Mouse (Mus musculus) spleen, adult 2 months (tissue): Measurements from ENCODE around the gene C87499. TPM values are rescaled to one million over a fixed set of nuclear protein-coding genes. Genes with fewer than 3 reads are reported as not detected.
A peak's percentile ranks its signal among the peaks of the same experiment; 100 is the strongest.

Experiments used
- DNase-seq, 2 experiments: peaks; one replicate each; pipeline versions ENCODE4 v3.0.0 to v3.0.0-alpha.2; 2012 to 2021; ENCODE audit warnings: low spot score in 2 of 2, low read depth in 1 of 2
- H3K27ac ChIP-seq: fragments of 200-500 bp; 2 replicates; pipeline ENCODE4 v1.5.1; 2012; ENCODE audit warnings: low read length, inconsistent platforms; ENCODE audit not compliant: insufficient read depth
- H3K27me3 ChIP-seq: fragments of 200-500 bp; 2 replicates; pipeline ENCODE4 v1.6.1; 2012; ENCODE audit warnings: mild to moderate bottlenecking, moderate library complexity, low read length, inconsistent platforms; ENCODE audit not compliant: control insufficient read depth, insufficient read depth
- H3K36me3 ChIP-seq: fragments of 200-500 bp; 2 replicates; pipeline ENCODE4 v1.6.1; 2012; ENCODE audit warnings: mild to moderate bottlenecking, low read length, inconsistent platforms; ENCODE audit not compliant: control insufficient read depth, insufficient read depth
- H3K4me1 ChIP-seq: fragments of 200-500 bp; 2 replicates; pipeline ENCODE4 v1.6.1; 2011; ENCODE audit warnings: inconsistent platforms; ENCODE audit not compliant: control insufficient read depth, insufficient read depth, insufficient read length
- H3K4me3 ChIP-seq: fragments of 200-500 bp; 2 replicates; pipeline ENCODE4 v1.5.1; 2011; ENCODE audit warnings: mild to moderate bottlenecking, inconsistent platforms; ENCODE audit not compliant: insufficient read depth, insufficient read length; ENCODE audit errors: extremely low read depth
- CTCF ChIP-seq: fragments of 200-500 bp; IDR thresholded peaks from 2 replicates; pipeline ENCODE4 v1.5.1; 2011; ENCODE audit warnings: mild to moderate bottlenecking, inconsistent platforms; ENCODE audit not compliant: insufficient read depth, insufficient read length, insufficient replicate concordance; ENCODE audit errors: extremely low read depth
- POLR2A ChIP-seq: fragments of 200-500 bp; IDR thresholded peaks from 2 replicates; pipeline ENCODE4 v1.6.1; 2011; ENCODE audit warnings: low read depth, low read length, inconsistent platforms
- WGBS: fragments of 180-500 bp; shearing (Covaris S2); methylation state at CpG from one replicate; pipeline ENCODE4 v1.1.7; 2018; 5-methylcytosine and 5-hydroxymethylcytosine counted together
- polyA plus RNA-seq: library from polyadenylated mRNA; depleted of rRNA; stranded (reverse); fragments of >200 nt; gene quantifications from 2 replicates; pipeline ENCODE4 v1.2.3, GENCODE M21; 2012; rRNA removed

Gene C87499
- polyA plus RNA-seq, result not detected in 2 replicates

- H3K36me3 ChIP-seq, result no peaks in the 10 kb centered on the region
- 90% methylated on average over 4 of the region's 4 CpGs for WGBS
- no peak for TF ChIP-seq POLR2A
- no peak for TF ChIP-seq CTCF
- H3K27ac ChIP-seq, result no peak within 1 kb of the TSS
- no peaks in the 10 kb centered on the region for H3K27me3 ChIP-seq
- DNase-seq, result no peak
- H3K4me3 ChIP-seq, result no peak within 1 kb of the TSS
- no peaks in the 10 kb centered on the region for H3K4me1 ChIP-seq
Observed at GRCm38 (mm10) chr4:88634311-88634710, at the start of gene C87499. C87499 (minus strand) TSS chr4:88634411.

DNA sequence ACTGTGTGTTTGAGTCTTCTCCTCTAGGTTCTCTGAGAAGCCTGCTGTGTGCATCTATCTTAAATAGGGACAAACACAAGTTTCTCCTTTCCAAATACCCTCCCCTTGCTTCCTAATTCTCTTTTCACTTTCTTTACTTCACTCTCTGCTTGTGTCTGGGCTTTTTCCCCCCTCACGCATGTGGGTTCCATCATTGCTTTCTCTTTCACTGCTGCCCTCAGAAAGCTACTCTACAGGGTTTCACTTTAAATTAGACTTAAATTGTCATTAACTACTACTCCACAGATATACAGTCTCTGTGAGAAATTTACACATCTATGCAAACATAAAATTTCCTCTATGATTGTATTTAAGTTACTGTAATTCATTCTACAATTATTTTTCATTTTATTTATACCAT lies 49.6 kb upstream of the C87499 start, which contains the start of gene Ifna2:
Gene Ifna2 (minus strand): TSS at position 101 of the 400 bp plus-strand sequence.
- no peak for TF ChIP-seq CTCF
- TF ChIP-seq POLR2A, result no peak
- H3K4me1 ChIP-seq, result no peaks in the 10 kb centered on the region
- H3K27me3 ChIP-seq, result no peaks in the 10 kb centered on the region
- no peaks in the 10 kb centered on the region for H3K36me3 ChIP-seq
- DNase-seq, result no peak
- no peak within 1 kb of the TSS for H3K27ac ChIP-seq
- H3K4me3 ChIP-seq, result no peak within 1 kb of the TSS
- 73% methylated on average over 1 of the region's 1 CpGs for WGBS

- Histone ChIP-seq H3K36me3 (no peaks in the 10 kb centered on the region), H3K4me3 (no peak overlapping the region), H3K27ac (no peak overlapping the region), H3K4me1 (no peaks in the 10 kb centered on the region), H3K27me3 (no peaks in the 10 kb centered on the region)
- no peak for TF ChIP-seq CTCF
- no peak for TF ChIP-seq POLR2A
- WGBS, result 6% methylated on average over 3 of the region's 3 CpGs
- no peak for DNase-seq
Observed at GRCm38 (mm10) chr4:88681353-88681752, 47.1 kb upstream of the C87499 start.

GRCm38 (mm10) chr4:88680362-88680761 lies 46.2 kb upstream of the C87499 start:
- H3K27me3 ChIP-seq, result no peaks in the 10 kb centered on the region
- no peak overlapping the region for H3K4me3 ChIP-seq
- no peaks in the 10 kb centered on the region for H3K36me3 ChIP-seq
- WGBS, result 40% methylated on average over 8 of the region's 8 CpGs
- H3K27ac ChIP-seq, result no peak overlapping the region
- H3K4me1 ChIP-seq, result no peaks in the 10 kb centered on the region
- TF ChIP-seq CTCF, result no peak
- TF ChIP-seq POLR2A, result no peak
- DNase-seq, result peak in 1 of 2 experiments; percentile 26

GRCm38 (mm10) chr4:88676824-88677223 lies 42.6 kb upstream of the C87499 start, which contains the start of gene Ifna16:
Ifna16 (minus strand) TSS chr4:88676924.
- 38% methylated on average over 1 of the region's 1 CpGs for WGBS
- H3K27ac ChIP-seq, result no peak within 1 kb of the TSS

DNA sequence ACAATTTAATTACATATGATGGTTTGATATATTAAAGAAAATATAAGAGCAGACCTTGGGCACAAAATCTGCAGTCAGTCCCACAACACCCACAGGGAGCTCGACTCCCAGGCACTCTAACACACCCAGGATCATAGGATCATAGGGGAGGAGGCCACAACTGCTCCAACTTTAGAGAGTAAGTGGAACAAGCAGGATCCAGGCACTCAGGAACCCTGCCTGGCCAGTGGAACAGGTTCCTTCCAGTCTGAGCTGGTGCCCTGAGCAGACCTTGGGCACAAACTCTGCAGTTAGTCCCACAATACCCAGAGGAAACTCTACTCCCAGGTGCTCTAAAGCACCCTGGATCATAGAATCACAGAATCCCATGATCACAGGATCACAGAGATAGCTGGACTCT lies 21.2 kb upstream of the C87499 start:
- WGBS, result 47% methylated on average over 1 of the region's 1 CpGs

More at GRCm38 (mm10) chr4:88676824-88677223, 42.6 kb upstream of the C87499 start, which contains the start of gene Ifna16:
- DNase-seq, result no peak
- no peaks in the 10 kb centered on the region for H3K36me3 ChIP-seq
- no peaks in the 10 kb centered on the region for H3K27me3 ChIP-seq
- no peaks in the 10 kb centered on the region for H3K4me1 ChIP-seq
- H3K4me3 ChIP-seq, result no peak within 1 kb of the TSS
- no peak for TF ChIP-seq CTCF
- TF ChIP-seq POLR2A, result no peak

GRCm38 (mm10) chr4:88653644-88654043 lies 19.4 kb upstream of the C87499 start:
- Histone ChIP-seq H3K4me1 (no peaks in the 10 kb centered on the region), H3K36me3 (no peaks in the 10 kb centered on the region), H3K4me3 (no peak overlapping the region), H3K27me3 (no peaks in the 10 kb centered on the region), H3K27ac (no peak overlapping the region)
- no peak for DNase-seq
- TF ChIP-seq CTCF, result no peak
- no peak for TF ChIP-seq POLR2A
- 77% methylated on average over 3 of the region's 3 CpGs for WGBS

More for the DNA sequence above, 21.2 kb upstream of the C87499 start:
- no peaks in the 10 kb centered on the region for H3K36me3 ChIP-seq
- no peak overlapping the region for H3K4me3 ChIP-seq
- no peak for TF ChIP-seq CTCF
- no peak for TF ChIP-seq POLR2A
- no peak overlapping the region for H3K27ac ChIP-seq
- no peak for DNase-seq
- no peaks in the 10 kb centered on the region for H3K27me3 ChIP-seq
- H3K4me1 ChIP-seq, result no peaks in the 10 kb centered on the region
